Mouse (Mus musculus): ENCODE results near the gene Smarce1. TPM values are rescaled to one million over a fixed set of nuclear protein-coding genes. Genes with fewer than 3 reads are reported as not detected.

Gene Smarce1
- polyA plus RNA-seq, 1 experiment, result 37.0 TPM

DNA sequence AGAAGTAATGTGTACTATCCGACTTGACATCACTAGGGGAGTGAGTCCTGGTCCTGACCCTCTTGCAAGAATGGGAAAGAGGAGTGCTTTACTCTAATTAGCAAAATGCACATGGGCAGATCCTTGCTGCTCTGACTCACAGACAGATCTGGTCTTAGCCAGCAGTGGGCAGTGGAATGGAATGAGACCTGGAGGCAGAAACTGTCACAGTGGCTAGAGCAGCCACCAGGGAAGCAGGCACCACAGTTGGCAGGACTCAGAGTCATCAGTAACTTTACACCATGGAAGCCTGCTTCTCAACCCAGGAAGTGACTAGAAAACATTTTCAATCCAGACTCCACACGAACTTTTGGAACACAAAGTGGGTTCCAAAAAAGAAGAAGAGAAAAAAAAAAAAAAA lies 9.0 kb downstream of the Smarce1 start:
- H3K27ac ChIP-seq (ENCODE audit: control insufficient read depth, insufficient read depth, low read length), result no peak overlapping the region
- 86% methylated on average over 2 of the region's 2 CpGs for WGBS
- H3K36me3 ChIP-seq (ENCODE audit: control insufficient read depth, insufficient read depth, low read length), result peaks cover 94% of the 10 kb centered on the region

DNA sequence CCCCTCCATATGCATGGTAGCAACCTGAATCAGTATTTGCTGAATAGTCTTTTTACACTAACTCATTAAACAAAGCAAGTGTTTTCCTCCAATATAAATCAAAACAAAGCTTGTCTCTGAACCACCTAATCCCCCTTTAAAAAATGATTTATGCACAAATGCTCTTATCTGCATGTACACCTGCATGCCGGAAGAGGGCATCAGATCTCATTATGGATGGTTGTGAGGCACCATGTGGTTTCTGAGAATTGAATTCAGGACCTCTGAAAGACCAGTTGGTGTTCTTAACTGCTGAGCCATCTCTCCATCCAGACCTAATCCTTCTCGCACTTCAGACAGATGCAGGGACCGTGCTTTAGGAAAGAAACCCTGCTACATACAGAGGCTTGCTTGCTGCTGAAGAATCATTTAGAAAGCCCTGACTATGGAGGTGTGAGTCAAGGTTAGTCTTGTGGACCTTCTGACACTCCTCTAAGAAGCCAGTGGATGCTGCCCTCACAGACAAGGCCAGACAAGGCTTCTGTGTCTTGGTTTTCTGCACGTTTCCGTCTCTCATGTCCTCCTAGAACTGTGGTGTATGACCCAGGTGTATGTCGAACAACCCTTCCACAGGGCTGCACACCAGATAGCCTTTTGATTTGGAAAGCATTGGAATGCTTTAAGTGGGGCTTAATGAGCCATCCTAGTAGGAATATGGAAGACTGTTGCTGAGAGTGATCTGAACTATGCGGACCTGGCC lies 13.4 kb downstream of the Smarce1 start:
- Histone ChIP-seq H3K4me1 (replicated peaks; ENCODE audit: control insufficient read depth, insufficient read depth, low read length) (no peaks in the 10 kb centered on the region), H3K27ac (ENCODE audit: control insufficient read depth, insufficient read depth, low read length) (no peak overlapping the region), H3K27me3 (ENCODE audit: control insufficient read depth, insufficient read depth, low read length) (no peaks in the 10 kb centered on the region), H3K4me3 (ENCODE audit: control insufficient read depth, insufficient read depth, low read length) (no peak overlapping the region), H3K36me3 (ENCODE audit: control insufficient read depth, insufficient read depth, low read length) (peaks cover 97% of the 10 kb centered on the region)
- WGBS, result 97% methylated on average over 7 of the region's 7 CpGs
- DNase-seq, result no peak
- TF ChIP-seq POLR2A (IDR thresholded peaks at IDR 0.05; ENCODE audit: control insufficient read depth, extremely low read depth, insufficient read depth, low read length, poor library complexity) (no peak), CTCF (IDR thresholded peaks at IDR 0.05; ENCODE audit: borderline replicate concordance, control insufficient read depth, extremely low read depth, insufficient read depth, low read length, poor library complexity) (no peak)

More for the DNA sequence above, 9.0 kb downstream of the Smarce1 start:
- H3K27me3 ChIP-seq (ENCODE audit: control insufficient read depth, insufficient read depth, low read length), result no peaks in the 10 kb centered on the region
- no peak overlapping the region for H3K4me3 ChIP-seq (ENCODE audit: control insufficient read depth, insufficient read depth, low read length)
- TF ChIP-seq CTCF (IDR thresholded peaks at IDR 0.05; ENCODE audit: borderline replicate concordance, control insufficient read depth, extremely low read depth, insufficient read depth, low read length, poor library complexity), result no peak
- no peaks in the 10 kb centered on the region for H3K4me1 ChIP-seq (replicated peaks; ENCODE audit: control insufficient read depth, insufficient read depth, low read length)
- DNase-seq, result no peak

DNA sequence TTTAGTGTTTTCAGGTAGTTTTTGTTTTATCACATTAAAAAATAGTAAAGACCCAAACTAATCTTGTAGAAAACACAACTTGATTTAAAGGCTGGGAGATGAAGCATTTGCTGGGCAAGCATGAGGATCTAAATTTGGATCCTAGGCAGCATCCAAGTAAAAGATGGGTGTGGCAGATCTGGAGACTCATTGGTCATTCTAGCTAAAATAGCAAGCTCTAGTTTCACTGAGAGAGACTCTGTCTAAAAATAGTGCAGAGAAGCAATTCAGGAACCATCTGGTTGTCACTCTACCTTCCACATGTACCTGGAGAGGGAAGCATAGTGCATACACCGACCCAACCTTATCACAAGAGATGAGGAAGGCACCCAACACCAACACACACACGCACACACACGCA lies 14.6 kb downstream of the Smarce1 start:
- TF ChIP-seq POLR2A (IDR thresholded peaks at IDR 0.05; ENCODE audit: control insufficient read depth, extremely low read depth, insufficient read depth, low read length, poor library complexity) (no peak), CTCF (IDR thresholded peaks at IDR 0.05; ENCODE audit: borderline replicate concordance, control insufficient read depth, extremely low read depth, insufficient read depth, low read length, poor library complexity) (no peak)
- H3K27ac ChIP-seq (ENCODE audit: control insufficient read depth, insufficient read depth, low read length), result no peak overlapping the region
- DNase-seq, result no peak
- H3K36me3 ChIP-seq (ENCODE audit: control insufficient read depth, insufficient read depth, low read length), result peaks cover 99% of the 10 kb centered on the region
- H3K27me3 ChIP-seq (ENCODE audit: control insufficient read depth, insufficient read depth, low read length), result no peaks in the 10 kb centered on the region
- no peak overlapping the region for H3K4me3 ChIP-seq (ENCODE audit: control insufficient read depth, insufficient read depth, low read length)
- H3K4me1 ChIP-seq (replicated peaks; ENCODE audit: control insufficient read depth, insufficient read depth, low read length), result no peaks in the 10 kb centered on the region
- WGBS, result 94% methylated on average over 3 of the region's 3 CpGs

DNA sequence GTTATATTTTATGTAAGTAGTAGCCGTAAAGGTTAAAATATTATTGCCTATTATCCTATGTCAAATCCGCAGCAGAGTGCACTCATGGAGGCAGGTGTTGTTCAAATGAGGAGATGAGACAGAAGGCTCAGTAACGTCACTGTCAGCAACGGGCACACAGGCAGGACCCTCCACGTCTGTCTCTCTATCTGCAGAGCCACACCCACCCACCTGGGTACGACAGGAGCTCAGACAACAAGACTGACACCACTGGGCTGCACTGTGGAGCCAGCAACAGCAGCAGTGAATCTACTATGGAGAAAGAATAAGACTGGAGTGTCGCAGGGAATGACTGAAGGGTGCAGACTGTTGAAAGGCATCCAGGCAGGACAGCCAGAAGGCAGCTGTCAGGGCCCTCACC lies 18.1 kb downstream of the Smarce1 start:
- Histone ChIP-seq H3K27me3 (ENCODE audit: control insufficient read depth, insufficient read depth, low read length) (no peaks in the 10 kb centered on the region), H3K4me3 (ENCODE audit: control insufficient read depth, insufficient read depth, low read length) (no peak overlapping the region), H3K27ac (ENCODE audit: control insufficient read depth, insufficient read depth, low read length) (no peak overlapping the region), H3K4me1 (replicated peaks; ENCODE audit: control insufficient read depth, insufficient read depth, low read length) (no peaks in the 10 kb centered on the region), H3K36me3 (ENCODE audit: control insufficient read depth, insufficient read depth, low read length) (peaks cover 76% of the 10 kb centered on the region)
- 95% methylated on average over 7 of the region's 7 CpGs for WGBS
- no peak for DNase-seq
- TF ChIP-seq CTCF (IDR thresholded peaks at IDR 0.05; ENCODE audit: borderline replicate concordance, control insufficient read depth, extremely low read depth, insufficient read depth, low read length, poor library complexity) (no peak), POLR2A (IDR thresholded peaks at IDR 0.05; ENCODE audit: control insufficient read depth, extremely low read depth, insufficient read depth, low read length, poor library complexity) (no peak)

DNA sequence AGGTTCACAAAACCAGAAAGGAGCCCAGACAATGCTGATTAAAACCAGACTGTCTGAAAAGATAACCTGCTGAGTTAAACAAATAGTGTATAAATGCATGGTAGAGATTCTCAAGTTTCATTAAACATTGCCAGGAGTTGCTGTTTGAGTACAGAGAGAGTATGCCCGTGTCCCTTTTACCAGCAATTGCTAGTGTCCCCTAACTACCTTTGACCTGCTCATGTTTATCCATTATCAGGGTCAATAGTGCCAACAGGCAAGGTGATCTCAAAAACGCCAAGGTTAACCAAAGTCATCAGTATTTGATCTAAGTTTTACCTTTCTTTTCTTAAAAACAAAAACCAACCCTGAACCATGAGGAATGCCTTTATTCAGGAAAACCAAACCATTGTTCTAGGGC lies 18.9 kb downstream of the Smarce1 start:
- Histone ChIP-seq H3K36me3 (ENCODE audit: control insufficient read depth, insufficient read depth, low read length) (peaks cover 69% of the 10 kb centered on the region), H3K27ac (ENCODE audit: control insufficient read depth, insufficient read depth, low read length) (no peak overlapping the region), H3K4me1 (replicated peaks; ENCODE audit: control insufficient read depth, insufficient read depth, low read length) (no peaks in the 10 kb centered on the region), H3K27me3 (ENCODE audit: control insufficient read depth, insufficient read depth, low read length) (no peaks in the 10 kb centered on the region), H3K4me3 (ENCODE audit: control insufficient read depth, insufficient read depth, low read length) (no peak overlapping the region)
- WGBS, result 94% methylated on average over 2 of the region's 2 CpGs
- no peak for DNase-seq
- TF ChIP-seq CTCF (IDR thresholded peaks at IDR 0.05; ENCODE audit: borderline replicate concordance, control insufficient read depth, extremely low read depth, insufficient read depth, low read length, poor library complexity) (no peak), POLR2A (IDR thresholded peaks at IDR 0.05; ENCODE audit: control insufficient read depth, extremely low read depth, insufficient read depth, low read length, poor library complexity) (no peak)

DNA sequence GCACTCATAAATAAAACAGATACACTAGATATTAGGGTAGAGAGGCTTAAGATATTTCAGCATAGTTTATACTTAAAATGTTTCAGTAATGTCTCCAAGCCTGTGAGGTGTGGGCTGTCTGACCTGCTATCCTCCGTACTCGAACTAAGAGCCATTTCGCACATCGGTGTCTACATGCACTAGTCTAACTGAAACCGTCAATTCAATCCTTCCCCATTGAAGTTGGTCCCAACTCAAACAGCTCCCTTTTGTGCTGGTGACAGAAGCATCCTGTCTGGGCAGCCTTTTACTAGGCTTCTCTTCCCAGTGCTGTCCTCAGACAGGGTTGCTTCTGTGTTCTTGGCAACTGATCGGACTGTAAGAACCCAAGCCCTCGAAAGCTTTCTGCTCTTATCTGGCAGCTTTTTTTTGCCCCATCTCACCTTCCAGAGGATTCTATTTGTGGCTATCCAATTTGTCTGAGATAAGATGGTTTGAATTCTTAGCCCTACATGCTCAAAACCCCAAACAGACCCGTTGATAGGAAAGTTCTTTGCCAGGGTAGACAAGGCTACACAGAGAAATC lies 22.6 kb downstream of the Smarce1 start:
- no peak overlapping the region for H3K4me3 ChIP-seq (ENCODE audit: control insufficient read depth, insufficient read depth, low read length)

More for the DNA sequence above, 22.6 kb downstream of the Smarce1 start:
- Histone ChIP-seq H3K4me1 (replicated peaks; ENCODE audit: control insufficient read depth, insufficient read depth, low read length) (no peaks in the 10 kb centered on the region), H3K27me3 (ENCODE audit: control insufficient read depth, insufficient read depth, low read length) (no peaks in the 10 kb centered on the region), H3K27ac (ENCODE audit: control insufficient read depth, insufficient read depth, low read length) (no peak overlapping the region), H3K36me3 (ENCODE audit: control insufficient read depth, insufficient read depth, low read length) (peaks cover 32% of the 10 kb centered on the region)
- 92% methylated on average over 8 of the region's 8 CpGs for WGBS
- TF ChIP-seq POLR2A (IDR thresholded peaks at IDR 0.05; ENCODE audit: control insufficient read depth, extremely low read depth, insufficient read depth, low read length, poor library complexity) (no peak), CTCF (IDR thresholded peaks at IDR 0.05; ENCODE audit: borderline replicate concordance, control insufficient read depth, extremely low read depth, insufficient read depth, low read length, poor library complexity) (no peak)
- no peak for DNase-seq

Measured in thymus, adult 2 months (tissue).